Mouse (Mus musculus) hindbrain, embryonic 16.5 days (tissue): ENCODE data around the gene Haus6. TPM values are rescaled to one million over a fixed set of nuclear protein-coding genes. Genes with fewer than 3 reads are reported as not detected.
"Not testable (repeated sequence)": the region's sequence is repeated elsewhere in the genome, so short reads cannot be mapped to it uniquely, and the experiment has no call there.

Experiments used
- ATAC-seq: fragments of 200-750 bp; cut with Nextera tagmentation; 2 replicates; pipeline ENCODE4 v1.8.0; 2017; ENCODE audit warnings: moderate TSS enrichment, moderate library complexity
- H3K27ac ChIP-seq: fragments of 300-500 bp; sonication (generic); 2 replicates; pipeline ENCODE4 v1.5.1; 2014; ENCODE audit warnings: low read depth, mild to moderate bottlenecking, control low read depth, low read length, moderate library complexity
- H3K27me3 ChIP-seq: fragments of 300-500 bp; sonication (generic); replicated peaks from 2 replicates; pipeline ENCODE4 v1.6.1; 2014; ENCODE audit warnings: low read length; ENCODE audit not compliant: control insufficient read depth, insufficient read depth
- H3K36me3 ChIP-seq: fragments of 300-500 bp; sonication (generic); 2 replicates; pipeline ENCODE4 v1.6.1; 2014; ENCODE audit warnings: mild to moderate bottlenecking, low read length, moderate library complexity, mixed read lengths; ENCODE audit not compliant: control insufficient read depth, insufficient read depth
- H3K4me1 ChIP-seq: fragments of 300-500 bp; sonication (generic); 2 replicates; pipeline ENCODE4 v1.6.1; 2014; ENCODE audit warnings: low read depth, low read length; ENCODE audit not compliant: control insufficient read depth, insufficient read depth
- H3K4me2 ChIP-seq: fragments of 300-500 bp; sonication (generic); 2 replicates; pipeline ENCODE4 v1.6.1; 2014; ENCODE audit warnings: mild to moderate bottlenecking, low read length, control low read depth, moderate library complexity
- H3K4me3 ChIP-seq: fragments of 300-500 bp; sonication (generic); 2 replicates; pipeline ENCODE4 v1.5.1; 2014; ENCODE audit warnings: mild to moderate bottlenecking, low read length, control low read depth, moderate library complexity
- H3K9ac ChIP-seq: fragments of 300-500 bp; sonication (generic); 2 replicates; pipeline ENCODE4 v1.6.1; 2014; ENCODE audit warnings: low read depth, mild to moderate bottlenecking, control low read depth, low read length, moderate library complexity
- H3K9me3 ChIP-seq: fragments of 300-500 bp; sonication (generic); 2 replicates; pipeline ENCODE4 v1.6.1; 2014; ENCODE audit warnings: mild to moderate bottlenecking, low read length, moderate library complexity; ENCODE audit not compliant: control insufficient read depth
- WGBS: fragments of 180-500 bp; shearing (Covaris S2); extraction: QIAGEN DNeasy Blood & Tissue Kit; methylation state at CpG from one replicate; pipeline ENCODE4 v1.1.7; 2014; 5-methylcytosine and 5-hydroxymethylcytosine counted together
- polyA plus RNA-seq: library from polyadenylated mRNA; unstranded; fragments of >200 nt; fragmentation: Nextera tagmentation; extraction: Ambion mirVana; gene quantifications from 2 replicates; pipeline ENCODE4 v1.2.1, GENCODE M21; 2015

Haus6 gene
- polyA plus RNA-seq, 1 experiment from 2014 or later: 5.0 TPM

DNA sequence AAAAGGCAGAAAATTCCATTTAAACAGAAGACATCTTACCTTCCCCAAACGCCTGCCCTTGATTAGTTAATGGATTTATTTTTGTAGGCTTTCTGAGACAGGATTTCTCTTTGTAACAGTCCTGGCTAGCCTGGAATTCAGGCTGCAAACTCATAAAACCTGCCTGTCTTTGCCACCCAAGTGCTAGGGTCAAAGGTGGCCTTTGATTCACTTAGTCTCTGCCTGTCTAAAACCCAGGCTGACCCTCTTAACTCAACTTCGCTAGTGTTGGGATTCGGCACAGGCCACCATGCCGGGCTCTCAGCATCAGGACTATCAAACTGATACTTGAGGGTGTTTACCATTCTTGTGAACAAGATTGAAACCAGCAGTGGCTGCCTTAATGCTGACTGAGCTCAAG lies 20.0 kb upstream of the Haus6 start:
- Histone ChIP-seq H3K4me1 (no peaks in the 10 kb centered on the region), H3K9ac (no peak overlapping the region), H3K36me3 (no peaks in the 10 kb centered on the region), H3K27ac (no peak overlapping the region), H3K27me3 (no peaks in the 10 kb centered on the region), H3K9me3 (no peaks in the 10 kb centered on the region), H3K4me3 (no peak overlapping the region), H3K4me2 (no peak overlapping the region)
- 76% methylated on average over 4 of the region's 4 CpGs for WGBS
- ATAC-seq: no peak

DNA sequence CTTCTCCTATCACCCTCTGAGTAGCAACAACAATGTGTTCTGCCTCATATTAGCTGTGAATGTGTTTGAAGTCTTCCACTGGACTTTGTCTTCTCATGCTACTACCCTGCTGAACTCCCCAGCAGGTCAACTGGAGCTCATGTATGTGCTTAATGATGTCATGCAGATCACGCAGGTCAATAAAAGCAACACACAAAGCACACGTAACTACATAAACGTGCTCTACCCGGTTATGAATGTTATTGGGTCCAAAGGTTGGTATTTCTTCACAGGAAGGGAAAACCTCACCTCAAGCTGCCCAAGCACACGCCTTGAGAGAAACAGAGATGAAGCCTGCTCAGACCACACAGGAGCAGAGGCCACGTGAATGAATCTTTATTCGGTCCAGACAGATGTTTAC lies 14.6 kb upstream of the Haus6 start:
- H3K36me3 ChIP-seq, ATAC-seq, H3K27me3 ChIP-seq, H3K4me1 ChIP-seq, H3K27ac ChIP-seq, H3K9ac ChIP-seq, H3K9me3 ChIP-seq, H3K4me2 ChIP-seq, H3K4me3 ChIP-seq: not testable (repeated sequence)
- WGBS: 91% methylated on average over 7 of the region's 7 CpGs

DNA sequence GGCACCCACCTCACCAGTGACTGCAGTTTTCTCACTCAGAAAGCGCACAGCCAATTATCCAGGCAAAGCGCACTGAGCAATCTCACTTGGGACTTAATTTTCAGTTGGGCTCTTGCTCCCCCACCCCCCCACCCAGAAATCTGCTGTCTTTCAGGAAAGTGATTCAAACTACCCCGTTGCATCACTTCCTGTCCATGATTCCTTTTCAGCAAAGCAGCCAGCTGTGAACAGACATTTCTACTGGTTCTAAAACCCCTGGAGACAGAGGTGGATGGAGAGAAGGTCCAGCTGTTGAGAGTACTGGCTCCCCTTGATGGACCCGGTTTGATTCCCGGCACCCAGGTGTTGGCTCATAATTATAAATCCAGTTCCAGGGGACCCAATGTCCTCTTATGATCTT lies 13.6 kb upstream of the Haus6 start:
- H3K4me1 ChIP-seq: no peaks in the 10 kb centered on the region
- H3K9ac ChIP-seq: no peak overlapping the region

DNA sequence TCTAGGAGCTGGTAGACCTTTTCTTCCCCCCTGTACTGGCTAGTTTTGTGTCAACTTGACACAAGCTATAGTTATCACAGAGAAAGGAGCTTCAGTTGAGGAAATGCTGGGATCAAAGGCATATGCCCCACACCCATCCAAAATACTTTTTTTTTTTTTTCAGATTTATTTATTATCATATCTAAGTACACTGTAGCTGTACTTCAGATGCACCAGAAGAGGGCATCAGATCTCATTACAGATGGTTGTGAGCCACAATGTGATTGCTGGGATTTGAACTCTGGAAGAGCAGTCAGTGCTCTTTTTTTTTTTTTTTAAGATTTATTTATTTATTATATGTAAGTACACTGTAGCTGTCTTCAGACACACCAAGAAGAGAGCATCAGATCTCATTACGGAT lies 10.7 kb upstream of the Haus6 start:
- WGBS: 89% methylated on average over 1 of the region's 1 CpGs
- not testable (repeated sequence) for H3K27ac ChIP-seq, H3K27me3 ChIP-seq, H3K9me3 ChIP-seq, ATAC-seq, H3K36me3 ChIP-seq, H3K9ac ChIP-seq, H3K4me1 ChIP-seq, H3K4me2 ChIP-seq, H3K4me3 ChIP-seq

More for the DNA sequence above, 13.6 kb upstream of the Haus6 start:
- no peak for ATAC-seq
- no peaks in the 10 kb centered on the region for H3K9me3 ChIP-seq
- 88% methylated on average over 5 of the region's 5 CpGs for WGBS
- H3K27me3 ChIP-seq: no peaks in the 10 kb centered on the region
- H3K4me2 ChIP-seq: no peak overlapping the region
- no peaks in the 10 kb centered on the region for H3K36me3 ChIP-seq
- H3K27ac ChIP-seq: no peak overlapping the region
- no peak overlapping the region for H3K4me3 ChIP-seq

DNA sequence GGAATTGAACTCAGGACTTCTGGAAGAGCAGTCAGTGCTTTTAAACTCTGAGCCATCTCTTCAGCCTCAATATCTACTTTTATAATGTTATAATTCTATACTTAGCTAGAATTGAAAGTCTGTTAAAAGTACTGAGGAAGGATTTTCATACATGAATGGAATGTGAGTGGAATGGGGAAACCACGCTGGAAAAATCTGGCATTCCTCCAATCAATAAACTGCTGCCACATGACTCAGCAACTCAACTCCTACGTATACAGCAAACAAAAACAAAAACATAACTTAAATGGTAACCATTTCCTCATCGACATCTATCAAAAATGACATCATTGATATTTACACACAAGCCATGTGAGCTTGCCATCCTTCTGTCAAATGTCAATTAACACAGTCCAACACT lies 10.3 kb upstream of the Haus6 start:
- H3K9ac ChIP-seq: no peak overlapping the region
- WGBS: 70% methylated on average over 3 of the region's 3 CpGs

DNA sequence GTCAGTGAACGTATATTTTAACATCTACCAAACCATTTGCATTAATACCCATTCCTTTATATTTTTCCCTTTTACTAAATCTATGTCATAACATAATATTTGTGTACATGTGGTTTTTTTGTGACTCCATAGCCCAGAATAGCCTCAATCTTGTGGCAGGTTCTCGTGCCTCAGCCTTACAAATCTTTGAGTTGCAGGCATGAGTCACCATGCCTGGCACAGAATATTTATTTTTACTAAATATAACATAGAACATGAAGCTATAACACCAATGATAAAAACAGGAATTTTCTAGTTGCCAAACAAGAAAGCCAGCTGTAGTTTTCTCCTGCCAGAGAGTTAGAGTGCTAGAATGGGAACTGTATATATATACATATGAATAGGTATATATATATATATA lies 8.7 kb upstream of the Haus6 start:
- Histone ChIP-seq H3K4me1 (no peaks in the 10 kb centered on the region), H3K27me3 (no peaks in the 10 kb centered on the region), H3K9ac (no peak overlapping the region), H3K9me3 (no peaks in the 10 kb centered on the region), H3K4me3 (no peak overlapping the region), H3K27ac (no peak overlapping the region), H3K36me3 (no peaks in the 10 kb centered on the region), H3K4me2 (no peak overlapping the region)
- ATAC-seq: no peak
- 86% methylated on average over 2 of the region's 2 CpGs for WGBS

More for the DNA sequence above, 10.3 kb upstream of the Haus6 start:
- H3K36me3 ChIP-seq: no peaks in the 10 kb centered on the region
- ATAC-seq: no peak
- H3K4me2 ChIP-seq: no peak overlapping the region
- H3K4me1 ChIP-seq: no peaks in the 10 kb centered on the region
- no peak overlapping the region for H3K27ac ChIP-seq
- H3K4me3 ChIP-seq: no peak overlapping the region
- no peaks in the 10 kb centered on the region for H3K27me3 ChIP-seq
- H3K9me3 ChIP-seq: no peaks in the 10 kb centered on the region

DNA sequence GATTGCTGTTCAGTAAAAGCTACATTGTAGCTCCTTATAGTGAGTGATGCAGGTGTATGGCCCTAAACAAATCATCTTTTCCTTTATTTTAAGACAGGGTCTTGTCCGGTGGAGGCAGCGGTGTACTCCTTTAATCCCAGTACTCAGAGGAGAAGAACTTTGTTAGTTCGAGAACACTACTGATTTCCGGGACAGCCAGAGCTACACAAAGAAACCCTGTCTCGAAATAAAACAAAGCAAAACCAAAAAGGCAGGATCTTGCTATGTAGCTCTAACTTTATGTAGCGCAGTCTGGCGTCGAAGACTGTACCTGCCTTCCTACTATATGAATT lies 400 bp upstream of the Haus6 start:
- 34% methylated on average over 8 of the region's 8 CpGs for WGBS
- Histone ChIP-seq H3K4me2 (peak overlapping the region; percentile 59), H3K27ac (peak overlapping the region; percentile 56; the same call in 1 of the 2 replicates), H3K27me3 (no peaks in the 10 kb centered on the region), H3K4me1 (peaks cover 8% of the 10 kb centered on the region), H3K9ac (peak overlapping the region; percentile 55), H3K36me3 (no peaks in the 10 kb centered on the region), H3K4me3 (peak overlapping the region; percentile 91), H3K9me3 (no peaks in the 10 kb centered on the region)
- no peak for ATAC-seq

DNA sequence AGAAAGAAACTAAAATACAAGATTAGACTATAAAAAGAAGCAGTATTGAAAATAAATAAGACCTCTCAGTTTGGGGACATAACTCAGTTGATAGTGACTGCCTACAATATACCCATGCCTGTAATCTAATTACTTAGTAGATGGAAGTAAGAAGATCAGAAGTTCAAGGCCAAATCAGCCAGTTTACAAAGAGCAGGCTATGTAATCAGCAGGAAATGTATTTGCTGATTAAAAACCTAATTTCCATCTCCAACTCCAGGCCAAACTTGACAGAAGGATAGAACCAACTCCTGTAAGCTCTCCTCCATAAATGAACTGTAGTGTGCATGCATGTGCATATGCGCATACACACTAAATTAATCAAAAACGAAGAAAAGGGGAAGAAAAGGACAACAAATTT lies 20.6 kb downstream of the Haus6 start:
- no peak overlapping the region for H3K4me2 ChIP-seq
- 92% methylated on average over 2 of the region's 2 CpGs for WGBS
- no peaks in the 10 kb centered on the region for H3K27me3 ChIP-seq
- no peaks in the 10 kb centered on the region for H3K4me1 ChIP-seq
- H3K4me3 ChIP-seq: no peak overlapping the region
- H3K9me3 ChIP-seq: no peaks in the 10 kb centered on the region
- H3K36me3 ChIP-seq: no peaks in the 10 kb centered on the region
- H3K9ac ChIP-seq: no peak overlapping the region
- no peak for ATAC-seq
- H3K27ac ChIP-seq: no peak overlapping the region

DNA sequence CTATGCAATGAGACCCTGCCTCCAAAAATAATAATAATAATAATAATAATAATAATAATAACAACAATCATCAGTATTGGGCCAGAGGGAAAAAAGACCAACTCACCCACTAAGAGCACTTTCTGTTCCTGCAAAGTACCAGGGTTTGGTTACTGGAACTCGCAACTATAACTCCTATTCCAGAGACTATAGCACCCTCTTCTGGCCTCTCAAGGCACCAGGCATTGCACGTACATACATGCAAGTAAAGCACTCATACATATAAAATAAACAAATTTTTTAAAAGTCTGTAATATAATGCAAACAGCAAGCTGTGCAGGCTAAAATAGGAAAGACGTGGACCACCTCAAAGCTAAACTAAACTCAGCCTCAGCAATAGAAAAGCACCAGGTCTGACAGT lies 23.6 kb downstream of the Haus6 start:
- Histone ChIP-seq H3K4me3 (no peak overlapping the region), H3K27me3 (no peaks in the 10 kb centered on the region), H3K36me3 (0 out of 2 replicates have a peak, but pooled peaks cover 3% of the 10 kb centered on the region), H3K9ac (no peak overlapping the region), H3K27ac (no peak overlapping the region), H3K4me2 (no peak overlapping the region), H3K4me1 (no peaks in the 10 kb centered on the region), H3K9me3 (no peaks in the 10 kb centered on the region)
- no peak for ATAC-seq
- WGBS: 87% methylated on average over 3 of the region's 3 CpGs

DNA sequence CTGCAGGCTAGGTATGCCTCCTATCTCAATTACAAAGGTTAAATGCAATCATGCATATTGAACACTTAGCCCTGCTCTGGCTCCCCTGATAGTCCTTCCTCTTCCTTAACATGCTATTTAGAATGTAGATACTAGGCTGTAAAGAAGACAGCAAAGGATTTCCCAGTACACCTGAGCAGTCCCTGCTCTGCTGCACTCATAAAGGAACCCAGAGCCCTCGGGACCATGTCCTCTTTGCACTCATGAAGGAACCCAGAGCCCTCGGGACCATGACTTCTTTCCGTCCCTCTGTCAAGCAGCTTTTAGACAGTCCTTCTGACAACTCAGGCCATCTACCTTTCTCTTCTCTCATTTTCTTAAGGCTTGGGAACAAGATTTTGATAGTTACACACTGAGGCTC lies 31.3 kb downstream of the Haus6 start:
- no peak overlapping the region for H3K9ac ChIP-seq
- no peak overlapping the region for H3K4me3 ChIP-seq
- no peak overlapping the region for H3K4me2 ChIP-seq
- 83% methylated on average over 3 of the region's 3 CpGs for WGBS
- peaks cover 3% of the 10 kb centered on the region; the same call in 1 of the 2 replicates for H3K36me3 ChIP-seq
- H3K9me3 ChIP-seq: no peaks in the 10 kb centered on the region
- H3K27ac ChIP-seq: no peak overlapping the region
- ATAC-seq: no peak
- H3K4me1 ChIP-seq: peaks cover 18% of the 10 kb centered on the region
- H3K27me3 ChIP-seq: no peaks in the 10 kb centered on the region
